Mouse (Mus musculus) regulatory T cell (primary cell): ENCODE measurements at regions not wholly inside any gene's neighbourhood (a gene's known extent, or its start where the extent isn't known, plus 50 kb on each side); places are given as distances from the start of the nearest gene placed in this dataset.

Experiments used
- in situ Hi-C: fragments of 300-600 bp; cut with MboI, MseI; formaldehyde crosslinking; loops from one replicate; pipeline ENCODE4 v1.15.1; 2025; ENCODE audit warnings: high pct_unique_total_duplicates

DNA sequence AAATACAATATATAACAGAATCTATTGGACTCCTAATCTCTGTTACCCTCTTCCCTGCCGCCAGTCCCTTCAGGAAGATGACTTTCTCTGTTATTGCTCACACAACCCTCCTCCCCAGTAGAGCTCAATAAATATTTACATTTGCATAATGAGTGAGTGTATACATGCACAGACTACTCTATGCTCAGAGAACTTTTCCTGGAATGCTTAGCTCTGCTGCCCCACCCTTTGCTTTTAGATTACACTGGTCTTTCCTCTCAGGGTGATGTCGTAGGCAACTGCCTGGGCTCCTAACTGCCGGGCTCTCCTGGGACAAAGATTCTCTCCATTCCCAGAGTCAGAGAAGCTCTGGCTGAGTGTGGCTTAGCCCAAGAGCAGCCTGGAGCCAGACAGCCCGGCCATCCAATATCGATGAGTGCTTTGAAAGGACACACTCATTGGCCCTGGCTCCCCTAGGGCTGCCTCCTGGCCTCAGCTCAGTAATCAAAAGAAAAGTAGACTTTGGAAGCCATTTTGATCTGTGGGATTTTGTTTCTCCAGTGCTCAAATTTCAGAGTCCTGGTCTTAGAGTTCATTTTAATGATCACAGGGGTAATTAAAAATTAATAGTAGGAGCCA, 109.2 kb upstream of the Cdh4 start:
- in situ Hi-C loops, result no loop called here

DNA sequence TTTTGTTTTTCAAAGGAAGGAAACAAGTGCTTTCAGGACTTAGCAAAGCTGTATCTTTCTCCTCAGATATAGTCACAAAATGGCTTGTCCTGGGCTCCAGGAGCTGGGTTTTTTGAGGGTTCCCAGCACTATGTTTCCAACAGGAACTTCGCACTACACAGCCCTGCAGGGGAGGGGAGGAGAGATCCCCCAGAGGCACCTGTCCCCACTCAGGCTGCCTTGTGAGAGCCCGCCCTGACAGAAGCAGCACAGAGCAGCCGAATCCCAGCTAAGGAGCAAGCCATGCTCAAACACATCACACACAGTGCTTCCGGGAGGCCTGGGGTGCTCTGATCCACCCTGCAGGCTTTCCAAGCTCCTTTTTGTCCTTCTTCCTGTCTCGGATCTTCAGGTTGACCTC, 108.6 kb upstream of the Cdh4 start:
- in situ Hi-C loops, result no loop called here

DNA sequence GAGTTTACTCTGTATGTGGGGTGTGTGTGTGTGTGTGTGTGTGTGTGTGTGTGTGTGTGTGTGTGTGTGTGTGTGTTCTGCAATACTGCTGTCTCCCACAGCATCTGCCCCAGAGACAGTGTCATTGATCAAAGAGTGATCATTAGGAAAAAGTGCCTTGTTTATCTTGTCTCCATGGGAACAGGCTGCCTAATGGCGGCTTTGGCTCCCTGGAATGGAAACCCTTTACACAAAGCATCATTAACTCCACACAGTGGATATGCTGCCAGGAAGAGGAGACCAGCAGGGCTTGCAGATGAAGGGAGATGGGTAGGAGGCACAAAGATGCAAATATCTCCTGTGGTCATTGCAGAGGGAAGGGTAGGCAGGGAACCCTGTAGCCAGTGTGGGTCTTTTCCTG, 106.0 kb upstream of the Cdh4 start:
- in situ Hi-C loops, result no loop called here

DNA sequence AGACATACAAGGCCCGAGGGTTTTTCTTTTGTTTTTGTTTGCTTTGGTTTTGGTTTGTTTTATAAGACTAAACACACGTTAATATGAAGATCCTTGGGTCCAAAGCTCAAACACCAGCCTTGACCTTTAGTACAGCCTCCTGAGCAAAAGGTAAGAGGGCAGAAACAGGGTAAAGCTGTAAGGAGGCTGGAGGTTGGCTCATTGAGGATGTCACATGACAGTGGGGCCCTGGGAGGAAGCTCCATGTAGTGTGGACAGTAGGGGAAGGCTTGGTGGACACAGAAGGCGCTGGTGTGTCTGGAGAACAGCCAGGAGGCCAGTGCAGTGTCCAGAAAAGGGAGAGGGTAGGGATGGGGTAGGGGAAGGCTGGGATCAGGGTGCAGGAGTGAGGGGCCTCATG, 89.6 kb upstream of the Cdh4 start:
- in situ Hi-C loops, result no loop called here

DNA sequence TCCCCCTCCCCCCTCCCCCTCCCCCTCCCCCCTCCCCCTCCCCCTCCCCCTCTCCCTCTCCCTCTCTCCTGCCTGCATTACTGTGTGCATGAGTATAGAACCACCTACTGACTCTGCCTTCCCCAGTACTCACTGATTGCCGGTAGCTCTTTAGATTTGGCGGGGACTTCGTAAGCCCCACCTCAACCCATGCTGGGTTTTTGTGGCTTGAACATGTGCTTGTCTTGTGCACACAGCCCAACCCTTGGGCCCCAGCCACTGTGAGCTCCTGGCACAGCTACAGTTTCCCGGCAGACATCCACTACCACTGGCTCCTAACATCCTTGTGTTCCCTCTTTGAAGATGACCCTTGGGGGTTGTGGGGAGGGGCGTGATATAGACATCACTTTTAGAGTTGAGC, 87.4 kb upstream of the Cdh4 start:
- in situ Hi-C loops, result no loop called here

DNA sequence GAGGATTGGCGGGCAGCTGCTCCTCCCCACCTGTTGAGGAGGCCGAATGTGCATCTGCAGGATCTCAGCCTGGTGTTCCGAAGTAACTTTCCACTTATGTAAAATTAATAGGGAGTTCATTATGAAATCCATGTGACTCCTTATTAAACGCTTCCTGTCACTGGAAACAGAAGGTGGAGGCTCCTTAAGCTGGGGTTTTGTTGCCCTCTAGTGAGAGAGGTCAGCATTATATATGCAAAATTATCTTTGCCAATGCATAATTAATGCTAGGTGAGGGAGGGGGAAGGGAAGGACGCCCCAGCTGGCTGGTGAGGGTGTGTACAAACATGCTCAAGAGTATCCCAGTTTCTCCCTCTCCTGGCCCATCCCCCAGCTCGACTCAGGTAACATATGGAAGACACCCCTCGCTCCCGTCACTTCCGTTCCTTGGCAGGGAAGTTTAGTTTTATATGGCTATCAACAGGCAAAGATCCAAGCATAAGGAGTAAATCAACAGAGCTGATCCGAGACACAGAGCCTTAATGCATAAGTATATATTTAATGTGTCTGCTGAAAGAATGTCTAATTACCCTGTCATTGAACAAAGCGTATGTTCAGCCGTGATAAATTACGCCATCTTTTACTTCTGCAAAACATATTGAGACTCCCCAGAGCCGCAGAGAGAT, 71.2 kb upstream of the Cdh4 start:
- in situ Hi-C loops, result no loop called here

DNA sequence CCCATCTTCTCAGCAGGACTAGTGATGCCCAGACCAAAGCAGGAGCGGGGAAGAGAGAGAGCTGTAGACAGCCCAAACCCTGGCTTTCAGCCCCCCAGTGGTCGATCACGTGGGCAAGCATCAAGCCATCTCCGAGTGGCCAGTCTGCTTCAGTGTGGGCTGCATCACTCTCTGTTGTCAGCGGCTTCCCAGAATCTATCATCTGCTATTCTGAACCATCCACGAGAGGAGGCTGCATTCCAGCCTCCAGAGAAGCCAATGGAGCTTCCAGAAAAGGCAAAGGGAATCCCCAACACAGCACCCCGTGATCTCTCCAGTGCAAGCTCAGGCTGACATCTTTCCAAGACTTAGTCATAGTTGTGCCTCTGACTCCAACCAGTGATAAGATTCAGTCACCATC, 70.7 kb upstream of the Cdh4 start:
- in situ Hi-C loops, result no loop called here

DNA sequence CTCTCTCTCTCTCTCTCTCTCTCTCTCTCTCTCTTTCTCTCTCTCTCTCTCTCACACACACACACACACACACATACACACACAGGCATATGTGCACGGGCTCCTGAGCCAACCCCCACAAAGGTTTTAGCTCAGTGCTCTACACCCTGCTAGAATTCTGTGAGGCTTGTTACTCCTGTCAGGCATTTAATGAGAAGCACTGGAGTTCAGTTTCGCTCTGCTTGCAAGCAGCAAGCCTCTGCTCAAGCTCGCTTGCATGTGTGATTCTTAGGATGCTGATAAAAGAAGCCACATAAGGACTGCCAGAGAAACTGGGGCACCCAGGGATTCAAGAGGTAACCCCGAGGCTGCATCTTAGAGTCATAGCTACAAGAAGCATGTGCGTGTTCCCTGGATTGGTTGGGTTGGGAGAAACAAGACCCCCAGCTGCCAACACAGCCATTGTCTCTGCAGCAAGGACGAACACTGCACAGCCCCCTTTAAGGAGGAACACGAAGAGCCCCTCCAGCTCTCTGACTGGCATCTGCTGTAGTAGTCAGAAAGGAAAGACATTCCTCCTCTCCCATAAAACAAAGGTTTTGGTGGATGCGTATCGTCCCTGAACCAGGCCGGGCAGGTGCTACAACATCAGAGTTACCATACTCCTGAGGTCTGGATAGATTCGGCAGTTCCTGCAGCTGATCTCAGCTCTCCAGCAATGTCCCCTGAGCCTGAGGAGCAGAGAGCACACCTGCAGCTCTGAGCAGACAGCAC, 62.4 kb upstream of the Cdh4 start:
- in situ Hi-C loops, result no loop called here

DNA sequence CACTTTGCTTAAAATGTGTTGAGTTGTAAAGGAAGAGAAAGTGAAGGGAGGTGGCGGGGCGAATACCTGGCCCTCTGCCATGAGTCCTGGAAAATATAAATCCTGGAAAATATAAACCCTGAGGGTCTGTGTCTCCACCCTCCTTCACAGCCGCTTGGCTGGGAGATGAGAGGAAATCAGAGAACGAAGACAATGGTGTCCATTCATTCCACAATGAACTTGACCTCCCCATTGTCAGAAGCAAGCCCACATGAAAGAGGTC, 61.9 kb upstream of the Cdh4 start:
- in situ Hi-C loops, result no loop called here

DNA sequence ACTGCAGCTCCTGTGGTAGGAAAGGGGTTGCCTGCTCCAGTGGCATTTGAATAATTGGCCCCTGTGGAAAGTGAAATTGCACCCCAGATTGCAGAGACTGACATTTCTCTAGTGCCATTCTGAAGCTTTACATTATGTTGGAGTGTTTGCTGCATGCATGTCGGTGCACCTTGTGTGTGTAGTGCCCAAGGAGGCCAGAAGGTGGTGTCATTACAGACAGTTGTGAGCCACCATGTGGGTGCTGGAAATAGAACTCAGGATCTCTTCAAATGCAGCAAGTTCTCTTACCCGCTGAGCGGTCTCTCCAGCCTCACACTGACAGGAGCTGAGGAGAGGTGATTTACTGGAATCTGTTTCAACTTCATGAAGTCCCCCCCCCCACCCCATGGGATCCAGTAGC, 60.3 kb upstream of the Cdh4 start:
- in situ Hi-C loops, result no loop called here

DNA sequence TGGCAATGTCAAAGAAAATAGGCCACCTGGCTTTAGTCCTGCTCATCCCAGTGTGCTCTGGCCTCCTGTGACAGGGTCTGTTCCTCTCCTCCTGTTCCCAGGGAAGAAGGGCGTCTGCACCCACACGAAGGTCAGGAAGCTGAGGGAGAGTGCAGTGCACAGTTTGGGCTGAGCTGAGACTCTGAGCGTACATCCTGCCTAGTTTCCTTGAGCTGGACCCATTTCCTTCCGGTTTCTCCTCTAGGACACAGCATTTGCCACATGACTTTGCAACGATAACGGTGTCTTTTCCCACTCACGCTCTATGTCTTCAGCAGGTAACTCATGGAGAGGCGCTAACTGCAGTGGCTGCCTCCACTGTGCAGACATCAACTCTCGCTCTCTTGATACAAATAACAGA, 59.6 kb upstream of the Cdh4 start:
- in situ Hi-C loops, result no loop called here

DNA sequence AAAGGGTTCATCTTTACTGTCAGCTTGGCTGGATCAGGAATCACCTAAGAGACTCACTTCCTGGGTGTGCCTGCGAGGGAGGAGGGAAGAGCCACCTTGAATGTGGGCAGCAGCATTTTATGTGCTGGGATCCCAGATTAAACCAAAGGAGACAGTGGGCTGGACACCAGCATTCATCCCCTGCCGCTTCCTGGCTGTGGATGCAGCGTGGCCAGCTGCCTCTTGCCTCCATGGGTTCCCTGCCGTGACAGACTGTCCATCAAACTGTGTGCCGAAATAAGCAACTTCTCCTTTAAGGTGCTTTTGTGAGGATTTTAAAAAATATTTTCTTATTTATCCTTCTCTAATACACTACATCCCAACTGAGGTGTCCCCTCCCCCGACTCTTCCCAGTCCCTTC, 55.4 kb upstream of the Cdh4 start:
- in situ Hi-C loops, result no loop called here

DNA sequence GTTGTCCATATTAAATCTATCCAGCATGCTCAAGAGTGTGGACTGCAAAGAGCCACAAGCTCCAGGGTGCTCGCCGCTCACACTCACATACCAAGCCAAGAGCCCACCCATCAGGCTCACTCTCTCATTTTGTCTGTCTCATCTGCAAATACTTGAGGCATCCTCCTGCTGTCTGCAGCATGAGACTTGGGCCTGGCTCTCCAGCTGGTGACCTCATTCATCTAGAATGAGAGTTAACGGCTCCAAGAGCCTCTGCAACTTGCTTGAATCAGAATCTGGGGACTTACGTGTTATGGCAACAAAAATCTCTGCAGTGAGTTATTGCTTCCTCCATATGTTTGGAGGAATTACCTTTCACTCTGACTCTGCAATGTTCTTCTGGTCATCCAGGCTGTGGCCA, 51.7 kb upstream of the Cdh4 start:
- in situ Hi-C loops, result no loop called here

DNA sequence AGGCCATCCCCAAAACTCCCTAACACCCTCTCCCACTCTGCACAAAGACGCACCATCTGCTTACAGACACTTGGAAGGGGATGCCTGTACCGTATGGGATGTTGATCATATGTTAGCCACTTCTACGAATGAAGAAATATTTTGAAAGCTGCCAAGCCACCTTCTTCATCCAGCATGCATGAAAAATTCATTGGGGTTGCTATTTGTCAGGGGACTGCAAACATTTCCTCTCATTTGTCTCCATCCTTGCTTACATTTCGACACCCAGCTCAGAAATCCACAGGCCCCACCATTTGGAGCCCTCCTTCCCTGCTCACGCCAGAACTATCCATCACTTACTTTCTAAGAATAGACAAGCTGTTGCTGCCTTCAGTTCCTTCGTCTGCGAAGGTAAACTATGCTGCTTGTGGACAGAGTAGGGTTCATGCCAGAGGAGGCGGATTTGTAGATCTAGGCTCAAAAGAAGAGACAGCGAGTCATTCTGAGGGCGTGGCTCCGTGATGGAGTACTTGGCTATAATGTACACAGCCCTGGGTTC, 51.2 kb upstream of the Cdh4 start:
- in situ Hi-C loops, result no loop called here
